Mouse (Mus musculus) intestine, postnatal 0 days (tissue): Measurements from ENCODE around the gene Mul1. TPM values are rescaled to one million over a fixed set of nuclear protein-coding genes. Genes with fewer than 3 reads are reported as not detected.

Experiments
- ATAC-seq: fragments of 200-750 bp; cut with Nextera tagmentation; 2 replicates; pipeline ENCODE4 v1.8.0; 2017; ENCODE audit warnings: mild to moderate bottlenecking, moderate TSS enrichment, moderate library complexity
- H3K27ac ChIP-seq: fragments of 300-500 bp; sonication (generic); 2 replicates; pipeline ENCODE4 v1.5.1; 2014; ENCODE audit warnings: mild to moderate bottlenecking, low read depth, low read length, moderate library complexity
- H3K27me3 ChIP-seq: fragments of 300-500 bp; sonication (generic); replicated peaks from 2 replicates; pipeline ENCODE4 v1.6.1; 2014; ENCODE audit warnings: low read length, mixed read lengths; ENCODE audit not compliant: control insufficient read depth, insufficient read depth
- H3K36me3 ChIP-seq: fragments of 300-500 bp; sonication (generic); 2 replicates; pipeline ENCODE4 v1.6.1; 2014; ENCODE audit warnings: mild to moderate bottlenecking, moderate library complexity; ENCODE audit not compliant: control insufficient read depth, insufficient read depth
- H3K4me1 ChIP-seq: fragments of 300-500 bp; sonication (generic); replicated peaks from 2 replicates; pipeline ENCODE4 v1.6.1; 2014; ENCODE audit warnings: antibody characterized with exemption, low read length, mixed read lengths; ENCODE audit not compliant: control insufficient read depth, insufficient read depth
- H3K4me2 ChIP-seq: fragments of 300-500 bp; sonication (generic); replicated peaks from 2 replicates; pipeline ENCODE4 v1.6.1; 2014; ENCODE audit warnings: low read depth, mild to moderate bottlenecking, moderate library complexity
- H3K4me3 ChIP-seq: fragments of 300-500 bp; sonication (generic); 2 replicates; pipeline ENCODE4 v1.5.1; 2014; ENCODE audit warnings: low read depth, low read length
- H3K9ac ChIP-seq: fragments of 300-500 bp; sonication (generic); 2 replicates; pipeline ENCODE4 v1.6.1; 2014; ENCODE audit warnings: mild to moderate bottlenecking, low read depth, low read length
- H3K9me3 ChIP-seq: fragments of 300-500 bp; sonication (generic); 2 replicates; pipeline ENCODE4 v1.6.1; 2016; ENCODE audit warnings: mixed run types; ENCODE audit not compliant: control insufficient read depth
- CTCF ChIP-seq: sonication (generic); IDR thresholded peaks from 2 replicates; pipeline ENCODE4 v1.5.1; 2016; ENCODE audit warnings: low read depth, mild to moderate bottlenecking, control low read depth, antibody characterized with exemption, moderate library complexity
- WGBS: fragments of 180-500 bp; shearing (Covaris S2); extraction: QIAGEN DNeasy Blood & Tissue Kit; methylation state at CpG from one replicate; pipeline ENCODE4 v1.1.7; 2014; 5-methylcytosine and 5-hydroxymethylcytosine counted together
- polyA plus RNA-seq: library from polyadenylated mRNA; unstranded; fragments of >200 nt; fragmentation: Nextera tagmentation; extraction: Ambion mirVana; gene quantifications from 2 replicates; pipeline ENCODE4 v1.2.1, GENCODE M21; 2015

Gene Mul1
- polyA plus RNA-seq, 1 experiment from 2014 or later, result 34.7 TPM

- ATAC-seq, result no peak
- no peak overlapping the region for H3K9ac ChIP-seq
- no peak overlapping the region for H3K4me2 ChIP-seq
- no peaks in the 10 kb centered on the region for H3K27me3 ChIP-seq
- WGBS, result 15% methylated on average over 2 of the region's 2 CpGs
- H3K4me1 ChIP-seq, result no peaks in the 10 kb centered on the region
- no peaks in the 10 kb centered on the region for H3K9me3 ChIP-seq
- H3K36me3 ChIP-seq, result no peaks in the 10 kb centered on the region
- H3K27ac ChIP-seq, result no peak overlapping the region
- no peak overlapping the region for H3K4me3 ChIP-seq
- peak; percentile 78 for TF ChIP-seq CTCF
Observed at GRCm38 (mm10) chr4:138404806-138405205, 29.7 kb upstream of the Mul1 start.

DNA sequence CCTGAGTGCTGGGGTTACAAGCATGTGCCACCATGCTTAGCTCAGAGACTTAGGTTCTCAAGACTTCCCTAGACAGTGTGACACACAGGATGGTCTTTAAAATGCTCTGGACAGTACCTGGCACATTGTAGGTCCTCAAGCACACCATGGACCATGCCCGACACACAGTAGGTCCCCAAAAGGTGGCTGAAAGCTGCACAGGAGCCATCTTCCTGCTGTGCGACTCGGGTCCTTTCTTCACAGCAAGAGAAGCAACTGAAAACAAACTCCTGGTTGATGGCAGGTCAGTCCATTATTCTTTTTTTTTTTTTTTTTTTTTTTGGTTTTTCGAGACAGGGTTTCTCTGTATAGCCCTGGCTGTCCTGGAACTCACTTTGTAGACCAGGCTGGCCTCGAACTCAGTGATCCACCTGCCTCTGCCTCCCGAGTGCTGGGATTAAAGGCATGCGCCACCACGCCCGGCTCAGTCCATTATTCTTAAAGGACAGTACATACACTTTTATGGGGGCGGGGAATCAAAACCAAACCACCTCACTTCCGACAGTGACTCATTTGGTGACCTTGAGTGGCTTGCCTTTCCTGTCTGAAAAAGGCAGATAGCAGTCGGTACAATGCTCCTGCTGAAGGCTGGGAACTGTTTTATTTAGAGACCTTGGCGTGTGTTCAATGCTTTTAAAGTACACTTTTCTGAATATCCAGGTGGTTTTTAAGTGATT, 26.8 kb upstream of the Mul1 start:
- Histone ChIP-seq H3K4me2 (no peak overlapping the region), H3K27me3 (no peaks in the 10 kb centered on the region), H3K4me1 (no peaks in the 10 kb centered on the region), H3K9me3 (no peaks in the 10 kb centered on the region), H3K9ac (no peak overlapping the region), H3K36me3 (no peaks in the 10 kb centered on the region), H3K27ac (no peak overlapping the region), H3K4me3 (no peak overlapping the region)
- WGBS, result 48% methylated on average over 12 of the region's 13 CpGs
- TF ChIP-seq CTCF, result no peak
- ATAC-seq, result 0 out of 2 replicates have a peak, but pooled peaks have one; percentile 36

GRCm38 (mm10) chr4:138411011-138411410, 23.5 kb upstream of the Mul1 start:
- no peak for ATAC-seq
- Histone ChIP-seq H3K4me3 (no peak overlapping the region), H3K27me3 (no peaks in the 10 kb centered on the region), H3K9ac (no peak overlapping the region), H3K36me3 (no peaks in the 10 kb centered on the region), H3K4me2 (no peak overlapping the region), H3K9me3 (no peaks in the 10 kb centered on the region), H3K27ac (no peak overlapping the region), H3K4me1 (no peaks in the 10 kb centered on the region)
- TF ChIP-seq CTCF, result no peak
- 12% methylated on average over 5 of the region's 5 CpGs for WGBS

DNA sequence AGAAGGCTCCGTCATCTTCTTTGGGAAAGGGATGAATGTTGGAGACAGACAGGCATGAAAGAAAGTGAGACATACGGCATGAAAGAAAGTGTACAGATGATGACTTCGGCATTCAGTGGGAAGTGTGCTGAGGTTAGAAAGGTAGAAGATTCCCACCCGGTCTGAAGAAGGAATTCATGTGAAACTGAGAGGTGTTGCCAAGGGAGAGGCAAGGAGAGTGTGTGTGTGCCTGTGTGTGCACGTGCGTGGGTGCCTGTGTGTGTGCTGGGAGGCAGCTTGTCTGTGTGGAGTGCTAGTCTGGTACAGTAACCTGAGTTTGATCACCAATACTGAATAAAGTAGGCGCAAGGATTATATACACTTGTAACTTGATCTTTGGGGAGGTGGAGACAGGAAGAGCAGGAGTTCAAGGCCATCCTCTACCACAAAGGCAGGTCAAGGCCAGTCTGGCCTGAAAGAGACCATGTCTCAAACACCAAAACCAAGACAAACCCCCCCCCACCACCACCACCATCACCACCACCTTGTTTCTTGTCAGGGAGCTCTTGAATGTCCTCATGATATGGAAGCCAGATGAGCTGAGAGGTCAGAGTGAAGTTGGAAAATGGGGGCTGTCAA, 22.9 kb upstream of the Mul1 start:
- H3K4me3 ChIP-seq, result no peak overlapping the region
- H3K27me3 ChIP-seq, result no peaks in the 10 kb centered on the region

GRCm38 (mm10) chr4:138414725-138415124, 19.7 kb upstream of the Mul1 start:
- TF ChIP-seq CTCF, result no peak
- 46% methylated on average over 6 of the region's 6 CpGs for WGBS
- no peak for ATAC-seq

More for the DNA sequence above, 22.9 kb upstream of the Mul1 start:
- Histone ChIP-seq H3K27ac (no peak overlapping the region), H3K36me3 (no peaks in the 10 kb centered on the region), H3K9me3 (no peaks in the 10 kb centered on the region), H3K4me1 (no peaks in the 10 kb centered on the region), H3K4me2 (no peak overlapping the region), H3K9ac (no peak overlapping the region)
- TF ChIP-seq CTCF, result no peak
- 43% methylated on average over 7 of the region's 7 CpGs for WGBS
- no peak for ATAC-seq

DNA sequence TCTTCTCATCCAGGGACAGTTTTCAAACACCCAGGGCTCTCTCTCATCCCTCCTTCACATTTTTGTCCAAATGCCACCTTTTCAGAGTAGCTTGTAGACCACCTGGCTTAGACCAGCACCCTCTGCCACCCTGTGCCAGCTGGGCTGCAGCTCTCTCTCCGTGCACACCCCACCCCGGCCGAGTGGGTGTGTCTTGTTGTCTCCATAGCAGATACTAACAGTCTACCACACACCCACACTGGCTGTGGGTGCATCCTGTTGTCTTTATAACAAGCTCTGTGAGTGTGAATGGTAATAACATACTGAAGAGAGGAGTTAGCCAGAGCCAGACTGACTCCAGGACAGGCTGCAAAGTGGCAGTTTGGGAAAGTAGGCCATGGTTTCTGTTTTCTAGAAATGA, 18.5 kb upstream of the Mul1 start:
- no peak overlapping the region for H3K27ac ChIP-seq
- H3K4me2 ChIP-seq, result no peak overlapping the region
- no peaks in the 10 kb centered on the region for H3K9me3 ChIP-seq
- H3K4me1 ChIP-seq, result no peaks in the 10 kb centered on the region
- 60% methylated on average over 3 of the region's 3 CpGs for WGBS
- TF ChIP-seq CTCF, result no peak
- H3K9ac ChIP-seq, result no peak overlapping the region
- no peaks in the 10 kb centered on the region for H3K36me3 ChIP-seq
- no peak overlapping the region for H3K4me3 ChIP-seq
- H3K27me3 ChIP-seq, result 0 out of 2 replicates have a peak, but pooled peaks cover 4% of the 10 kb centered on the region
- no peak for ATAC-seq

More at GRCm38 (mm10) chr4:138414725-138415124, 19.7 kb upstream of the Mul1 start:
- Histone ChIP-seq H3K27me3 (no peaks in the 10 kb centered on the region), H3K4me1 (no peaks in the 10 kb centered on the region), H3K9me3 (no peaks in the 10 kb centered on the region), H3K9ac (no peak overlapping the region), H3K4me3 (no peak overlapping the region), H3K4me2 (no peak overlapping the region), H3K27ac (no peak overlapping the region), H3K36me3 (no peaks in the 10 kb centered on the region)
